Mouse (Mus musculus): ENCODE data around the gene Adamtsl4. TPM values are rescaled to one million over a fixed set of nuclear protein-coding genes. Genes with fewer than 3 reads are reported as not detected.
A peak's percentile ranks its signal among the peaks of the same experiment; 100 is the strongest.

The Adamtsl4 gene
- polyA plus RNA-seq, 1 experiment, result 51.3 TPM

DNA sequence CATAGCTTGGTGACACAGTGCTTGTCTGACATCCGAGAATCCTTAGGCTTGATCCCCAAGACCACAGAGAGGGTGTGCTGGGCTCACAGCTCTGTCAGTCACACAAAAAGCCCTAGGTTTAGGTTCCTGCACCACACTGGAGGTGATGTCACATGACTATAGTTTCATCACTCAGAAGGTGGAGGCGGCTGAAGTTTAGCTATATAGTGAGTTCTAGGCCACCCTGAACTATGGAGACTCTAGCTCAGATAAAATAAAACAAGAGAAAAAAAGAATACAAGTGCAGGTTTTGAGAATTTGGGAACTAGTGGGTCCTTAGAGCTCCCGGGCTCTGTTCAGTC, 36.7 kb downstream of the Adamtsl4 start:
- H3K4me1 ChIP-seq (ENCODE audit: control insufficient read depth, insufficient read depth, low read length), result peaks cover 21% of the 10 kb centered on the region
- WGBS, result 61% methylated on average over 3 of the region's 3 CpGs
- H3K4me3 ChIP-seq (replicated peaks; ENCODE audit: extremely low read depth, low read depth, low read length), result no peak overlapping the region
- TF ChIP-seq POLR2A (IDR thresholded peaks at IDR 0.05; ENCODE audit: borderline replicate concordance, extremely low read depth, low read depth, low read length) (no peak), CTCF (IDR thresholded peaks at IDR 0.05; ENCODE audit: insufficient read depth, low read length) (no peak)
- no peak for DNase-seq

- H3K4me3 ChIP-seq (replicated peaks; ENCODE audit: extremely low read depth, low read depth, low read length), result no peak overlapping the region
- peak; percentile 54 for DNase-seq
- WGBS, result 24% methylated on average over 6 of the region's 6 CpGs
- TF ChIP-seq POLR2A (IDR thresholded peaks at IDR 0.05; ENCODE audit: borderline replicate concordance, extremely low read depth, low read depth, low read length) (peak; percentile 25; the same call in 1 of the 2 replicates), CTCF (IDR thresholded peaks at IDR 0.05; ENCODE audit: insufficient read depth, low read length) (no peak)
- H3K4me1 ChIP-seq (ENCODE audit: control insufficient read depth, insufficient read depth, low read length), result peaks cover 21% of the 10 kb centered on the region
These were observed 37.3 kb downstream of the Adamtsl4 start for GRCm38 (mm10) chr3:95650276-95651032.

DNA sequence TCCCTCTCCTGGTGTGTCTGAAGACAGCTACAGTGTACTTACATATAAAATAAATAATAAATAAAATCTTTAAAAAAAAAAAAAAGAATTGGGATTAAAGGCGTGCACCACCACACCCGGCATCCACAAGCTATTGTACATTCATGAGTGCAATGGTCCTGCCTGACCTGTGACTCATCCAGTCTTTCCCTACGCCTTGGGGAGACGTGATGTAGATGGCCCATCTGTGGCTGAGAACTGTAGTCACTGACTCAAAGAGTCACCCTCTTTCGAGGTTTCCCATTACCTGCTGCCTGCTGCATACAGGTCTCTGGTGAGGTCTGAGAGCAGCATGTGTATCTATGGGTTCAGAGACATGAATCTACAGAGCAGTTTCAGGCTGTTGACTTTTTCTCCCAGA, 39.7 kb downstream of the Adamtsl4 start:
- TF ChIP-seq POLR2A (IDR thresholded peaks at IDR 0.05; ENCODE audit: borderline replicate concordance, extremely low read depth, low read depth, low read length) (no peak), CTCF (IDR thresholded peaks at IDR 0.05; ENCODE audit: insufficient read depth, low read length) (no peak)
- 80% methylated on average over 5 of the region's 5 CpGs for WGBS
- no peak for DNase-seq
- Histone ChIP-seq H3K4me1 (ENCODE audit: control insufficient read depth, insufficient read depth, low read length) (peaks cover 18% of the 10 kb centered on the region), H3K4me3 (replicated peaks; ENCODE audit: extremely low read depth, low read depth, low read length) (no peak overlapping the region)

DNA sequence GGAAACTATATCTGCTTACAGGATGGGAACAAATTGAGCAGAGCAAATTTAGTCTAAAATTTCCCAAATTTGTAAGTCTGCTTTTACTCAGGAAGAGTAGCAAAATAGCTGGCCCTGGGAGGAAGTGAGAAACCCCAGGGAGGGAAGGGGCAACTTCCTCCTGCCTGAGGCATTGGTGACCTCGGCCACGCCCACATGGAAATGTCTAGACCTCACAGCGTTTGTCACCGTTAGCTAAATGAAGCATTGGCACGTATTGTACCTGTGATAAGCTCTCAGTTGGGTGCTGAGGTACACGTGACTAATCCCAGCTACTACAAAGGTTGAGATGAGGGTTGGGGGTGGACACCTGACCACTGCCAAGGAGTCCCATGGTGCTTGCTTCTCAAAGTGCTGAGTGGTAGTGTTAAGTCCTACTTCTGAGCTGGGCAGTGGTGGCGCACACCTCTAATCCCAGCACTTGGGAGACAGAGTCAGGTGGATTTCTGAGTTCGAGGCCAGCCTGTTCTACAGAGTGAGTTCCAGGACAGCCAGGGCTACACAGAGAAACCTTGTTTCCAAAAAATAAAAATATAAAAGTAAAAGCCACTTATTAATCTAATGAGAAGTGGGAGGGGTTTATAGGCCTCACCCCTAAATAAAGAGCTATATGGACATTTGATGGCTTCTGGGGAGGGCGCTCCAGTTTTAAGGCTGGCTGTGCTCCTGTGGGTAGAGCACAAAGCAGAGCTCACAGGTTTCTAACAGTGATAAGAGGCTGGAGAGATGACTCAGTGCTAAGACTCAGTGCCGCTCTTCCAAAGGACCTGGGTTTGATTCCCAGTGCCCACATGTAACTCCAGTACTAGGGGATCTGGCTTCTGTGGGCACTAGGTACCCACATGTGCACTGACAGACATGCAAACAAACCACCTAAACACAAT, 42.1 kb downstream of the Adamtsl4 start:
- peak; percentile 27 for DNase-seq
- WGBS, result 50% methylated on average over 10 of the region's 10 CpGs
- Histone ChIP-seq H3K4me3 (replicated peaks; ENCODE audit: extremely low read depth, low read depth, low read length) (no peak overlapping the region), H3K4me1 (ENCODE audit: control insufficient read depth, insufficient read depth, low read length) (peaks cover 6% of the 10 kb centered on the region)
- no peak for TF ChIP-seq CTCF (IDR thresholded peaks at IDR 0.05; ENCODE audit: insufficient read depth, low read length)
- TF ChIP-seq POLR2A (IDR thresholded peaks at IDR 0.05; ENCODE audit: borderline replicate concordance, extremely low read depth, low read depth, low read length), result no peak

- no peak for TF ChIP-seq POLR2A (IDR thresholded peaks at IDR 0.05; ENCODE audit: borderline replicate concordance, extremely low read depth, low read depth, low read length)
- TF ChIP-seq CTCF (IDR thresholded peaks at IDR 0.05; ENCODE audit: insufficient read depth, low read length), result no peak
- DNase-seq, result no peak
- Histone ChIP-seq H3K4me1 (ENCODE audit: control insufficient read depth, insufficient read depth, low read length) (no peaks in the 10 kb centered on the region; the same call in 1 of the 2 replicates), H3K4me3 (replicated peaks; ENCODE audit: extremely low read depth, low read depth, low read length) (no peak overlapping the region)
- WGBS, result 69% methylated on average over 7 of the region's 7 CpGs
These were observed 44.6 kb downstream of the Adamtsl4 start for GRCm38 (mm10) chr3:95643097-95643496.

- TF ChIP-seq CTCF (IDR thresholded peaks at IDR 0.05; ENCODE audit: insufficient read depth, low read length) (peak; percentile 15; the same call in 1 of the 2 replicates), POLR2A (IDR thresholded peaks at IDR 0.05; ENCODE audit: borderline replicate concordance, extremely low read depth, low read depth, low read length) (no peak)
- 83% methylated on average over 1 of the region's 1 CpGs for WGBS
- H3K4me3 ChIP-seq (replicated peaks; ENCODE audit: extremely low read depth, low read depth, low read length), result no peak overlapping the region
- peaks cover 4% of the 10 kb centered on the region; the same call in 1 of the 2 replicates for H3K4me1 ChIP-seq (ENCODE audit: control insufficient read depth, insufficient read depth, low read length)
- no peak for DNase-seq
These were observed 48.0 kb downstream of the Adamtsl4 start for GRCm38 (mm10) chr3:95639694-95640093.

GRCm38 (mm10) chr3:95636072-95636471, 51.6 kb downstream of the Adamtsl4 start:
- TF ChIP-seq POLR2A (IDR thresholded peaks at IDR 0.05; ENCODE audit: borderline replicate concordance, extremely low read depth, low read depth, low read length) (no peak), CTCF (IDR thresholded peaks at IDR 0.05; ENCODE audit: insufficient read depth, low read length) (no peak)
- Histone ChIP-seq H3K4me3 (replicated peaks; ENCODE audit: extremely low read depth, low read depth, low read length) (no peak overlapping the region), H3K4me1 (ENCODE audit: control insufficient read depth, insufficient read depth, low read length) (peaks cover 4% of the 10 kb centered on the region; the same call in 1 of the 2 replicates)
- no peak for DNase-seq
- WGBS, result 76% methylated on average over 4 of the region's 4 CpGs

DNA sequence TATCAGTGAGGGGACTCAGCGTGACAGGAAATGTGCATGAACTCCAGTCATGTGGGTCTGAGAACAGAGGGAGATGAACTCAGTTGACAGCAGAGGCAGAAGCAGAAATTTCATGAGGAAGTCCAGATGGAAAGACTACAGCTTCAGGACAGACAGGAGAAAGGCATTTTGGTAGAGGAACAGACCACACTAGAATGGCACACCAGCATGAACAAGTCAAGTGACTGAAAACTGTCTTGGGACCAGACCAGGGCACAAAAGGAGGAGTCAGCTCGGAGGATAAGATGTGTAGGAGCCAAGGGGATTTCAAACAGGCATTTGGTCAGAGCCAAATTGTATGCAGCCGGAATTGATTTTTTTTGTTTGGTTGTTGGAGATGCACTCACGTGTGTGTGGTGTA, 52.1 kb downstream of the Adamtsl4 start:
- H3K4me1 ChIP-seq (ENCODE audit: control insufficient read depth, insufficient read depth, low read length), result peaks cover 4% of the 10 kb centered on the region; the same call in 1 of the 2 replicates
- TF ChIP-seq CTCF (IDR thresholded peaks at IDR 0.05; ENCODE audit: insufficient read depth, low read length) (no peak), POLR2A (IDR thresholded peaks at IDR 0.05; ENCODE audit: borderline replicate concordance, extremely low read depth, low read depth, low read length) (no peak)
- no peak for DNase-seq
- WGBS, result 66% methylated on average over 4 of the region's 4 CpGs
- H3K4me3 ChIP-seq (replicated peaks; ENCODE audit: extremely low read depth, low read depth, low read length), result no peak overlapping the region
